Mouse (Mus musculus) lung, postnatal 0 days (tissue): ENCODE measurements around the gene Olfr493.

Experiments
- CTCF ChIP-seq: IDR thresholded peaks from 2 replicates; pipeline ENCODE4 v1.5.1; 2016; ENCODE audit warnings: antibody characterized with exemption, mild to moderate bottlenecking
- EP300 ChIP-seq: IDR thresholded peaks from 2 replicates; pipeline ENCODE4 v1.6.1; 2016; ENCODE audit warnings: antibody characterized with exemption, mild to moderate bottlenecking, control low read depth

- TF ChIP-seq CTCF (no peak), EP300 (no peak)
Observed at GRCm38 (mm10) chr7:108365035-108365434, 18.3 kb upstream of the Olfr493 start, which contains the start of gene Olfr494.
